Mouse (Mus musculus): ENCODE results near the gene Scyl2. TPM values are rescaled to one million over a fixed set of nuclear protein-coding genes. Genes with fewer than 3 reads are reported as not detected.

Scyl2 gene
- polyA plus RNA-seq (2016; fragmentation: Nextera tagmentation; extraction: Ambion mirVana) = 9.0 and 10.8 TPM in 2 replicates

DNA sequence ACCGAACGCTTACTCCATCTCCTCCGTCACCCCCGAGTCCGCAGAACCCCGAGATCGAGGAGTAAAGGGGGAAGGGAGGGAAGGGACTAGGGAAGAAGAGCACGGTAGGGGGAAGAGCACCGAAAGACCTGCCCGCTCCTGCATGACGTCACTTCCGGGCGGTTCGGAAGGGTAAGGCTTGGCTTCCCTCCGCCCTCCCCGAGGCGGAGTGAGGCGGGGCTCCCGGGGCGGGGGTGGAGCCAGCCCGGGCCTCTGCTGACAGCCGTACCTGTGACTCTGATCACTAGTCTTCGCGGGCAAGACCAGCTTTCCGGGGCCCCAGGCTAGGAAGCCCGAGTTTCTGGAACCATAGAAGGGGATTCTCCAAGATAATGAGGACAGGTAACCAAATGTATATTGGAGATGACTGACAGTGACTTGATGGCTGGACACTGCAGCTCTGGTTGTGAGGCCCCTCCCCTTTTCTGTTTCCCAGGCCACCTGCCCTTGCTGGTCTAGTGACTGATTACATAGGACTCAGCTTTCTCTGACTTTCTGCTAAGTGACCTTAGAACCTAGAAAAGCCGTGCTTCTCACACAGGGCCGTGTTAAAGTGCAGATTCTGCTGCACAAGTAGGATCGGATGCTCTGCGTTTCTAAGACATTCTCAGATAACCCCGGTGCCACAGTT is at the start of gene Scyl2:
Gene Scyl2 (minus strand): TSS at position 147 of the 670 bp plus-strand sequence.
- Histone ChIP-seq H3K36me3 (peaks cover 3% of the 10 kb centered on the region; the same call in 1 of the 2 replicates), H3K4me3 (peak within 1 kb of the TSS; percentile 98), H3K27ac (peak within 1 kb of the TSS; percentile 65), H3K4me2 (replicated peaks) (peak within 1 kb of the TSS; percentile 78), H3K4me1 (peaks cover 6% of the 10 kb centered on the region; the same call in 1 of the 2 replicates), H3K27me3 (no peaks in the 10 kb centered on the region), H3K9ac (peak within 1 kb of the TSS; percentile 93), H3K9me3 (no peaks in the 10 kb centered on the region)
- 6% methylated on average over 31 of the region's 31 CpGs for WGBS
- ATAC-seq (ENCODE audit: insufficient number of reproducible peaks, insufficient read depth, low FRiP score, low TSS enrichment) = peak; percentile 96

DNA sequence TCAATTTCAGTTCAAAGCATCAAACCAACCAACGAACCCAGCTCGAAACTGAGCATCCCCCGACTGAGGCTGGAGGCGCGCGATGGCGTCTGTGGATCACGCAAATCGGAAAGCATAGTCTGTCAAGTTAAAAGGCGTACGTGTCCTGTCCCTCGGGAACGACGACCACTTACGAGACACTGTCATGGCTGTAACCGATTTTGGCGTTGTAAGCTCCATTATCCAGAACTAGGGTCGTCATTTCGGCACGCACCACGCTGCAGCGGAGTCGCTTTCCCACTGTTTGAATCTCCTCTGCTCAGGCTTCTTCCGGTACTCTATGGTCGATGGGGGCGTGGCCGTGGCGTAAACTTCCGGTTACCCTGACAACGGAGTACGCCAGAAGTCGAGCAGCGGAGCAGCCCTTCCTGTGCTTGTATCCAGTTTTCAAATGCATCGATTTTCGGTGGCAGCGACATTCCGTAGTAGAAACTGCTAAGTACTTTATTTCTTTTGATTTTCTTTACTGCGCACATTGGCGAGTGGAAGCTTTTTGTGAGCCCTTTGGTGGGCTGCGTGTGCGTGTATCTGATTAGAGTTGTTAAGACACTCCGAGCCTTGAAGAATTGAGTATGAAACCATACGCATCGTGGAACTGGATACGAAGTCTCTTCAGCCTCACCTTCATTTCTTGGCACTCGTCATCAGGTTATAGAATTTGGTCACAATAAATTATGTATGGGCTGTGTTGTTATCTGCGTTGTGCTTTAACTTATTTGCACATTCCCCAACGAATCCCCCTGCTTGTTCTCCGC is 46.1 kb upstream of the Scyl2 start, which contains the start of gene Actr6:
Gene Actr6 (minus strand): TSS at position 295 of the 794 bp plus-strand sequence.
- H3K27ac ChIP-seq = no peak within 1 kb of the TSS

DNA sequence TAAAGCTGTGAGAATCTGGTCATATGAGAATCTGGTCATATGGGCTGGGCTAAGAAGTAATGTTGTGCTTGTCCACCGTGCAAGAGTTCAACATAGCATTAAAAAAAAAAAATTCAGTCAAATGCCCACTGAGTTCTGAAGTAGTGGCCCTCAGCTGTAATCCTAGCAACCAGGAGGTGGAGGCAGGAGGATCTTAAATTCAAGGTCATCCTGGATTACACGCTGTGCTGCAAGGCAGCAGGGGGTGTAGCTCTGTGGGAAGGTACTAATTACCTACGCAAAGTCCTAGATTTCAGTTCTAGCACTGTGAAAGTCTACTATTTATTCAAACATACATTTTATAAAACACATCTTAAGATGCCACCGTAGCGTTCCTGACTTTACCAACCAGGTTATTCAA is 45.3 kb upstream of the Scyl2 start:
- Histone ChIP-seq H3K27me3 (no peaks in the 10 kb centered on the region), H3K4me1 (peaks cover 11% of the 10 kb centered on the region; the same call in 1 of the 2 replicates), H3K27ac (no peak overlapping the region), H3K4me2 (replicated peaks) (peak overlapping the region; percentile 70), H3K9me3 (no peaks in the 10 kb centered on the region), H3K4me3 (peak overlapping the region; percentile 62), H3K36me3 (no peaks in the 10 kb centered on the region), H3K9ac (peak overlapping the region; percentile 52)
- no peak for ATAC-seq (ENCODE audit: insufficient number of reproducible peaks, insufficient read depth, low FRiP score, low TSS enrichment)
- 14% methylated on average over 5 of the region's 5 CpGs for WGBS

More for the DNA sequence above, 46.1 kb upstream of the Scyl2 start, which contains the start of gene Actr6:
- 2% methylated on average over 49 of the region's 49 CpGs for WGBS
- Histone ChIP-seq H3K4me2 (replicated peaks) (peak within 1 kb of the TSS; percentile 70), H3K9ac (peak within 1 kb of the TSS; percentile 52), H3K4me3 (peak within 1 kb of the TSS; percentile 62), H3K36me3 (no peaks in the 10 kb centered on the region), H3K9me3 (no peaks in the 10 kb centered on the region), H3K27me3 (no peaks in the 10 kb centered on the region), H3K4me1 (peaks cover 11% of the 10 kb centered on the region; the same call in 1 of the 2 replicates)
- peak; percentile 95 for ATAC-seq (ENCODE audit: insufficient number of reproducible peaks, insufficient read depth, low FRiP score, low TSS enrichment)

DNA sequence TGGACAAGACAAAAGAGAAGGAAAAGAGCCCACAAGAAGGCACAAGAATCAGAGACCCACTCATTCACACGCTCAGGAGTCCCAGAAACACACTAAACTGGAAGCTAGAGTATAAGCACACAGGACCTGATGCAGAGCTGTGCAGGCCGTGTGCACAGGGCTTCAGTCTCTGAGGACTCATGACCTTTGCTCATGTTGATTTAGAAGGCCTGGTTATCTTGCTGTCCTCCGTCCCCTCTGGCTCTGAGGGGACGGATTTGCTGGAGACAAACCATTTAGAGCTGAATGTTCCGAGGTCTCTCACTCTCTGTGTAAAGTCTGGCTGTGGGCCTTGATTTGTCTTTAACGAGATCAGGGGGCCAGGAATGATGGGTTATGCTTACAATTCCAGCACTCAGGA is 44.3 kb upstream of the Scyl2 start:
- no peak overlapping the region for H3K27ac ChIP-seq
- WGBS = 83% methylated on average over 6 of the region's 6 CpGs
- H3K27me3 ChIP-seq = no peaks in the 10 kb centered on the region
- H3K4me2 ChIP-seq (replicated peaks) = no peak overlapping the region
- no peak overlapping the region for H3K4me3 ChIP-seq
- H3K9ac ChIP-seq = no peak overlapping the region
- 0 out of 2 replicates have a peak, but pooled peaks cover 3% of the 10 kb centered on the region for H3K36me3 ChIP-seq
- H3K9me3 ChIP-seq = no peaks in the 10 kb centered on the region
- peaks cover 11% of the 10 kb centered on the region; the same call in 1 of the 2 replicates for H3K4me1 ChIP-seq
- no peak for ATAC-seq (ENCODE audit: insufficient number of reproducible peaks, insufficient read depth, low FRiP score, low TSS enrichment)

DNA sequence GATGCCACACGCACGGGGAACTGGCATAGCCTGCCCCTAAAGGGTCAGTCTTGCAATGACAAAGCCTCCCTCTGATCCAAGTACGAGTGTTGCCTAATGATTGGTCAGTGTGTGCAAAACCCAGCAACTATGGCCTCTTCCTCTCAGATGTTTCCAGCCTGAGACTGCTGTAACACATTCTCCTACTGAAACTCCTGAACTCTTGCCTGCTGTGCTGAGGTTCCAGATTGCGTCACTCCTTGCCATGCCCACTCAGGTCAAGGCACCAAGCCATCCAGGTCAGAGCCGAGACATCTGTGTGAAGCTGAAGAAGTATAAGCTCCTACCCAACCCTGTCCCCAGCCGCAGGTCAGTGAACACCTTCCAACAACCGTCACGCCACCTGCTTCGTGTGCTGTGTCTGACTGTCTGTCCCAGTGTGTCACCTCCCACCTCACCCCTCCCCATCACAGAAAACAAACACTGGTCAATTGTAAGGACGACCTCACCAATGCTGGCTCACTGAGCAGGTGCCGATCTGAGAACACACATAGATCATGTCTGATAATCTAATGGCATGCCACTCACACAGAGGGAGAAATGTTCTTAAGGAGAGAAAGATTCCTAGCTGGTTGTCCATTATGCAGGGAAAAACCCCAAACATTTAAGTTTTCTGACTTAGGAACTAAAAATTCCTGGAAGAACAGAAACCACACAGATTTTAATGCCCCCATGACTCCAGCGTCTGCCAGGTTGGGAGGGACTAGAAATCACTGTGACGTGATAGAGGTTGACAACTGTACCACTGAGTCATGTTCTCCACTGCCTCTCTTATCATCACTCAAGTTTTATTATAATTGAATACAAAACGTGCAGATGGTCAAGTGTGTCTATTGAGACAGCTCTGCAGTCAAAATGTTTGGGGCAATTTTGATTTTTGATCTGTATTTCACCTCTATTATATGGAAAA is 36.4 kb upstream of the Scyl2 start:
- no peaks in the 10 kb centered on the region for H3K9me3 ChIP-seq
- H3K4me3 ChIP-seq = no peak overlapping the region
- H3K4me2 ChIP-seq (replicated peaks) = no peak overlapping the region
- H3K36me3 ChIP-seq = peaks cover 32% of the 10 kb centered on the region
- H3K4me1 ChIP-seq = no peaks in the 10 kb centered on the region
- H3K27ac ChIP-seq = no peak overlapping the region
- H3K9ac ChIP-seq = no peak overlapping the region
- 90% methylated on average over 14 of the region's 14 CpGs for WGBS
- H3K27me3 ChIP-seq = no peaks in the 10 kb centered on the region
- no peak for ATAC-seq (ENCODE audit: insufficient number of reproducible peaks, insufficient read depth, low FRiP score, low TSS enrichment)

DNA sequence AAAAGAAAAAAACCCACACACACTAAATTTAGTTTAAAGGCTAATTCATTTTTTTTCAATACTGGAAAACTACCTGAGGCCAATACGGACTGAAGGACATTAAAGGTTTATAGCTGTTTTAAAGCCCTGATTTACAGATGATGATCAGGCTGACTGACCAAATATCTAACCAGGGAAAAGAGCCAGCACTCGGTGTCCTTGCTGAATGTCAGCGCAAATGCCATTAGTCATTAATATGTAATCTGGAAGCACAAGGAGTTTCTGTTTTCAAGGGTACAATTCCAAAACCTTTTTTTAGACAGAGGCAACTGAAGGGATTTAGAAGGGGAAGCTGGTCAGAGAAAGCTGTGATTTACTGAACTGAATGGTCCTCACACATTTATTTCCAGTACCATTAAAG is 34.7 kb upstream of the Scyl2 start:
- Histone ChIP-seq H3K9ac (no peak overlapping the region), H3K4me3 (no peak overlapping the region), H3K9me3 (no peaks in the 10 kb centered on the region), H3K4me1 (no peaks in the 10 kb centered on the region), H3K36me3 (peaks cover 37% of the 10 kb centered on the region), H3K27me3 (no peaks in the 10 kb centered on the region), H3K4me2 (replicated peaks) (no peak overlapping the region), H3K27ac (no peak overlapping the region)
- no peak for ATAC-seq (ENCODE audit: insufficient number of reproducible peaks, insufficient read depth, low FRiP score, low TSS enrichment)
- WGBS = 95% methylated on average over 3 of the region's 3 CpGs

DNA sequence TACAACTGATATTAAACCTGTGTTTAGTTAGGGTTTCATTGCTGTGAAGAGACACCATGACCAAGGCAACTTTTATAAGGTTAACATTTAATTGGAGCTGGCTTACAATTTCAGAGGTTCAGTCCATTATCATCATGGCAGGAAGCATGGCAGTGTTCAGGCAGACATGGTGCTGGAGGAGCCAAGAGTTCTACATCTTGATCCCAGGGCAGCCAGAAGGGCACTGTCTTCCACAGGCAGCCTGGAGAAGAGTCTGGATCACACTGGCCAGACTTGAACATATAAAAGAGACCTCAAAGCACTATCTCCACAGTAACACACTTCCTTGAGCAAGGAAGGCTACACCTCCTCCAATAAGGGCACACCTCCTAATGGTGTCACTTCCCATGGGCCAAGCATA is 34.2 kb upstream of the Scyl2 start:
- Histone ChIP-seq H3K9me3 (no peaks in the 10 kb centered on the region), H3K9ac (no peak overlapping the region), H3K4me2 (replicated peaks) (no peak overlapping the region), H3K27me3 (no peaks in the 10 kb centered on the region), H3K27ac (no peak overlapping the region), H3K4me1 (no peaks in the 10 kb centered on the region), H3K4me3 (no peak overlapping the region), H3K36me3 (peaks cover 40% of the 10 kb centered on the region)
- ATAC-seq (ENCODE audit: insufficient number of reproducible peaks, insufficient read depth, low FRiP score, low TSS enrichment) = no peak

DNA sequence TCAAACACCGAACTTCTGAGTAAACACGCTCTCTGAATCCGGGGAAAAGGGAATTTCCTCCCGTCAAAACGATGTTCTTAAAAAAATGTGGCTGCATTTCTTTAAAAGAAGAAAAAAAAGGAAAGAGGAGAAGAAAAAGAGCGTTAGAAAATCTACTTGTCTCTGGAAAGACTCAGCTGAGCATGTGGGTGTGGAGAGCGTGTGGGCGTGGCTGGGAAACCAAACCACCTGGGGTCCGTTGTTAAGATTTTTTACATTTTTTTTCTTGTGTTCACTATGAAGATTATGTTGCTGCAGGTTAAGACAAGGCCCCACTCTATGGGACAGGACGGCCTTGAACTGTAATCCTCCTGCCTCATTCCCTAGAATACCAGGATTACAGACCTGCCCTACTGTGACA is 28.8 kb upstream of the Scyl2 start:
- peaks cover 44% of the 10 kb centered on the region for H3K36me3 ChIP-seq
- H3K27me3 ChIP-seq = no peaks in the 10 kb centered on the region
- no peak overlapping the region for H3K4me2 ChIP-seq (replicated peaks)
- no peak overlapping the region for H3K9ac ChIP-seq
- 83% methylated on average over 10 of the region's 10 CpGs for WGBS
- ATAC-seq (ENCODE audit: insufficient number of reproducible peaks, insufficient read depth, low FRiP score, low TSS enrichment) = no peak
- H3K4me3 ChIP-seq = no peak overlapping the region
- H3K27ac ChIP-seq = no peak overlapping the region
- H3K9me3 ChIP-seq = no peaks in the 10 kb centered on the region
- H3K4me1 ChIP-seq = no peaks in the 10 kb centered on the region

DNA sequence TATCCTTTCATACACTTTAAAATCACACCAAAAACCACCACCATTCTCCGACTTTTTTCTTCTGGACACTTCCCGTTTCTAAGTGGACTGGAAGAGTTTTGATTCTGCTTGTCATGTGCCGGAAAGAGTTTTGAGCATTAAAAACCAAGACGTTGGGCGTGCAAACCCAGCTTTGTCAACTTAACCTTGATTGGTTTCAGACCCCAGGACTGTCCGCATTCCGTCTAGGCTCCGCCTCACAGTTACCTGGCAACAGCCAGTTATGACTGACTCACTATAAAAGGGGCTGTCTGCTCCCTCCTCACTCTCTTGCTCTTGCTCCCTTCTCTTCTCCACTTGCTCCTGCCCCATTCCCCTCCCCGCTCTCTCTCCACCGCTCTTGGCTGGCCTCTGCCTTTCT is 22.6 kb upstream of the Scyl2 start:
- ATAC-seq (ENCODE audit: insufficient number of reproducible peaks, insufficient read depth, low FRiP score, low TSS enrichment) = peak; percentile 74; the same call in 1 of the 2 replicates
- H3K9me3 ChIP-seq = no peaks in the 10 kb centered on the region
- peaks cover 4% of the 10 kb centered on the region; the same call in 1 of the 2 replicates for H3K4me1 ChIP-seq
- no peak overlapping the region for H3K4me3 ChIP-seq
- peaks cover 11% of the 10 kb centered on the region for H3K36me3 ChIP-seq
- WGBS = 28% methylated on average over 10 of the region's 10 CpGs
- H3K9ac ChIP-seq = no peak overlapping the region
- peak overlapping the region; percentile 33 for H3K4me2 ChIP-seq (replicated peaks)
- H3K27me3 ChIP-seq = no peaks in the 10 kb centered on the region
- H3K27ac ChIP-seq = no peak overlapping the region

DNA sequence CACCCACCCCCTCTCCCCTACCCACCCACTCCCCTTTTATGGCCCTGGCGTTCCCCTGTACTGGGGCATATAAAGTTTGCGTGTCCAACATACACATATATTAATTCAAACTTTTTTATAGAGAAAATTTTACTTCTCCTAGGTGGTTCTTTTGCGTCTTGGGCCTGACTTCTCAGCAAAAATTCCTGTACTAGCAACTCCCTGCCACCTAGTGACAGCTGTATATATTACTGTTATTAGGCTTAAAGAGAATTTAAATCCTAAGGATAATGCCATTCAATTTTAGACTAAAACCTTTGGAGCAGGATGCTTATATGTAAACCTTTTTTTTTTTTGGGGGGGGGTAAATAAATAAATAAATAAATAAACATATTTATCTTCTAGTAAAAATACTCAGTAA is 21.3 kb upstream of the Scyl2 start:
- ATAC-seq (ENCODE audit: insufficient number of reproducible peaks, insufficient read depth, low FRiP score, low TSS enrichment) = no peak
- Histone ChIP-seq H3K9me3 (no peaks in the 10 kb centered on the region), H3K27ac (no peak overlapping the region)

DNA sequence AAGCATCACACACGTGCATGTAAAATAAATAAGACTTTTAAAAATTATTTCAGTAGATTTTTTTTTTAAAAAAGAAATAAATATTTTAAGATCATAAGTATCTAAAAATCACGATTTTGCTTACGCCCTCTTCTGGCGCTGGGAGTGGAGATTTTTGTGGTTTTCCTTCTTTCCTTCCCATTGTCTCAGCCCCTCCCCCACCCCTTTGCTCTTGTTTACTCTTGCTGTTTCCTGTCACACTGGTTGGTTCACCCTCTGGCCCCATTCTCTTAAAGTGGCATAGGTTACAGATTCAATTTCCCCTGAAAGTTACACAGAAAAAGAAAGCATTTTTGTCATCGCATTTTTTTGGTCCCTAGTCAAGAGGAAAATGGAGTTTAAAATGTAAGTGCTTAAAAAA is 17.0 kb upstream of the Scyl2 start:
- Histone ChIP-seq H3K9me3 (no peaks in the 10 kb centered on the region), H3K9ac (no peak overlapping the region), H3K4me2 (replicated peaks) (no peak overlapping the region), H3K4me1 (no peaks in the 10 kb centered on the region), H3K4me3 (no peak overlapping the region), H3K27ac (no peak overlapping the region), H3K27me3 (no peaks in the 10 kb centered on the region), H3K36me3 (no peaks in the 10 kb centered on the region)
- ATAC-seq (ENCODE audit: insufficient number of reproducible peaks, insufficient read depth, low FRiP score, low TSS enrichment) = no peak
- 48% methylated on average over 5 of the region's 5 CpGs for WGBS

More for the DNA sequence above, 21.3 kb upstream of the Scyl2 start:
- Histone ChIP-seq H3K4me2 (replicated peaks) (no peak overlapping the region), H3K4me3 (no peak overlapping the region), H3K36me3 (peaks cover 6% of the 10 kb centered on the region; the same call in 1 of the 2 replicates), H3K9ac (no peak overlapping the region), H3K4me1 (peaks cover 4% of the 10 kb centered on the region; the same call in 1 of the 2 replicates), H3K27me3 (no peaks in the 10 kb centered on the region)
- 85% methylated on average over 3 of the region's 3 CpGs for WGBS

All from embryonic facial prominence, embryonic 12.5 days (tissue).